Mouse (Mus musculus): Measurements from ENCODE around the gene Ccdc180.

GRCm38 (mm10) chr4:45965737-45966447 is 75.8 kb downstream of the Ccdc180 start:
- TF ChIP-seq ZC3H11A (IDR thresholded peaks at IDR 0.05; ENCODE audit: borderline replicate concordance, low read depth, low read length), result no peak
- TF ChIP-seq MAFK (IDR thresholded peaks at IDR 0.05; ENCODE audit: insufficient read depth, low read depth, low read length), result no peak
- TF ChIP-seq CHD2 (IDR thresholded peaks at IDR 0.05; ENCODE audit: low read depth, low read length), result no peak
- TF ChIP-seq ZNF384 (IDR thresholded peaks at IDR 0.05; ENCODE audit: low read depth, low read length), result no peak
- no peak for TF ChIP-seq HCFC1 (IDR thresholded peaks at IDR 0.05; ENCODE audit: borderline replicate concordance, insufficient read depth, low read length)
